Mouse (Mus musculus) MEL (cell line): ENCODE results near the gene Pkdcc.

Experiments
- BHLHE40 ChIP-seq: IDR thresholded peaks from 2 replicates; pipeline ENCODE4 v1.6.1; 2012; ENCODE audit warnings: low read depth, mild to moderate bottlenecking, inconsistent platforms, low read length, improper control_type of control experiment, borderline replicate concordance
- CTCF ChIP-seq, 3 experiments: IDR thresholded peaks in 2 of 3; conservative IDR thresholded peaks in 1 of 3; 2 replicates each; pipeline ENCODE4 v1.5.1; 2011 to 2012; ENCODE audit warnings: low read length in 3 of 3, low read depth in 2 of 3, mild to moderate bottlenecking in 2 of 3, improper control_type of control experiment in 1 of 3, inconsistent platforms in 1 of 3, mixed read lengths in 1 of 3, moderate library complexity in 1 of 3; ENCODE audit not compliant: control insufficient read depth in 1 of 3, insufficient read depth in 1 of 3, poor library complexity in 1 of 3, severe bottlenecking in 1 of 3
- E2F4 ChIP-seq: IDR thresholded peaks from 2 replicates; pipeline ENCODE4 v1.6.1; 2011; ENCODE audit warnings: low read depth, low read length, improper control_type of control experiment, borderline replicate concordance
- ETS1 ChIP-seq: IDR thresholded peaks from 2 replicates; pipeline ENCODE4 v1.6.1; 2012; ENCODE audit warnings: low read depth, mild to moderate bottlenecking, inconsistent platforms, low read length, improper control_type of control experiment, moderate library complexity
- HCFC1 ChIP-seq: IDR thresholded peaks from 2 replicates; pipeline ENCODE4 v1.6.1; 2012; ENCODE audit warnings: low read depth, mild to moderate bottlenecking, inconsistent platforms, low read length, improper control_type of control experiment, moderate library complexity
- POLR2A ChIP-seq, 2 experiments: IDR thresholded peaks; 2 replicates each; pipeline ENCODE4 v1.6.1; 2011 to 2012; ENCODE audit warnings: low read length in 2 of 2, mild to moderate bottlenecking in 2 of 2, control low read depth in 1 of 2, improper control_type of control experiment in 1 of 2, low read depth in 1 of 2, moderate library complexity in 1 of 2; ENCODE audit not compliant: control insufficient read depth in 1 of 2, insufficient read depth in 1 of 2, poor library complexity in 1 of 2
- USF1 ChIP-seq: IDR thresholded peaks from 2 replicates; pipeline ENCODE4 v1.6.1; 2014; ENCODE audit warnings: low read depth, mild to moderate bottlenecking, inconsistent platforms, low read length, improper control_type of control experiment, moderate library complexity

DNA sequence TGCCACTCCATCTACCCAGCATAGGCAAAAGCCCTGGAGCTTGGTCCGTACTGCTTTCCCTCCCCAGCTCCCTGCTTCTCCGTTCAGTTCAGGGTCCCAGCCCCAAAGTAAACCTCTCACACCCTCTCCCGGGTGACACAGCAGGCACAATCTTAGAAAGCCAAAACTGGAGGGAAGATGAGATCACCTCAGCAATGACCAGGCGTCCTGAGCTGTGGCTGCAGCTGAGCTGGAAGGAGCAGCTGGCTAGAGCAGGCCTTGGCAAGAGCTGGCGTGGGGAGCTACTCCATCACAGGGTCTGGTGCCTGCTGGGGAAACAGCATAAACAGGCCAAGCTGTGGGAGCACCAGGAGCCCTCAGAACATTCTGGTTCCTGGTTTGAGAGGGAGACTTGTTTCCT, 4.6 kb upstream of the Pkdcc start:
- TF ChIP-seq E2F4 (no peak), CTCF (IDR thresholded peaks at IDR 0.05 in 2 of 3, conservative IDR thresholded peaks at IDR 0.05 in 1 of 3; ENCODE audit: control insufficient read depth in 1 of 3, insufficient read depth in 1 of 3, low read depth in 2 of 3, low read length in 3 of 3, poor library complexity in 1 of 3, severe bottlenecking in 1 of 3) (no peak), ETS1 (no peak), USF1 (no peak), HCFC1 (no peak), BHLHE40 (no peak), POLR2A (IDR thresholded peaks at IDR 0.05; ENCODE audit: control insufficient read depth in 1 of 2, insufficient read depth in 1 of 2, low read depth in 1 of 2, low read length in 2 of 2, poor library complexity in 1 of 2) (no peak)
